8 mouse cellular contexts compared by ENCODE assay signal in the genomic region with DNA sequence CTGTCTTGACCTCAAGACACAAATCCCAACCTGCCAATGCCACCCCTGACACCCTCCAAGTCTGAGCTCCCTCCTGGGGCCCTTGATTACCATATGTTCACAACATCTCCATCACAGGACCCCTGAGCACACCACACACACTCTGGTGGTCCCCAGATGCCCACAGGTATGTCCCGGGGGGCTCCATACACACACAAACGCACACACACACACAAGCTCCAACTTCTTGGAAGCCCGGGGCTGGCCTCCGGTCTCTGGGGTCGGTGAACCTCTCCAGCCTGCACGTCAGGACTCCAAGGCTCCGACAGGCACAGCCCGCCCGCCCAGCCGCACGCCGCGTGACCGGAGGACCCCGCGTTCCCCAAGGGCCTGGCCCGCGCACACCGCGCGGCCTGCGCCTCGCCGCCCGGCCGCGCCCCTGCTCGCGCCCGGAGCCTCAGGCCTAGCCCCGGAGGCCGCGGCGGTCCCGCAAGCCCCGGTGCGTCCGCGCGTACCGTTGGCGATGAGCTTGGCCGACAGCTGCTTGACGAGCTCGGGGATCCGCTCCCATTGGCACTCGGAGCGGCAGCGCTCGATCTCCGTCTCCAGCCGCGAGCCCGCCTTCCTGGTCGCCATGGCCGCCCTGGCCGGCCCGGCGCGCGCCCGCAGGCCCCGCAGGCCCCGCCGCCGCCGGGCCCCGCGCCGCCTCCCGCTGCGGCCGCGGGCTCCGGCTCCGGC. TPM values are rescaled to one million over a fixed set of nuclear protein-coding genes. Genes with fewer than 3 reads are reported as not detected.
DNase-seq lines count a peak whose midpoint lies in the region; ATAC-seq and TF ChIP-seq lines count a peak whose summit lies in the region.

No protein-coding gene starts in this region.

- H3K4me2 ChIP-seq in forebrain, postnatal 0 days (ENCODE audit: low read depth), result peak overlapping the region; percentile 94
- H3K4me2 ChIP-seq in hindbrain, embryonic 11.5 days (replicated peaks; ENCODE audit: low read depth, low read length), result peak overlapping the region; percentile 83

- peak overlapping the region; percentile 88 for H3K27ac ChIP-seq in forebrain, postnatal 0 days (ENCODE audit: low read depth, low read length)
- H3K27ac ChIP-seq in hindbrain, embryonic 11.5 days (ENCODE audit: low read depth, low read length), result peak overlapping the region; percentile 43

- H3K9ac ChIP-seq in forebrain, postnatal 0 days, result peak overlapping the region; percentile 98
- H3K9ac ChIP-seq in hindbrain, embryonic 11.5 days (ENCODE audit: low read depth, low read length), result peak overlapping the region; percentile 69

- no peak for TF ChIP-seq CTCF in forebrain, postnatal 0 days (IDR thresholded peaks at IDR 0.05; ENCODE audit: low read depth)

- WGBS in forebrain, postnatal 0 days, result under 1% methylated on average over 74 of the region's 76 CpGs
- under 1% methylated on average over 37 of the region's 76 CpGs for WGBS in hindbrain, embryonic 11.5 days

- no peaks in the 10 kb centered on the region for H3K27me3 ChIP-seq in forebrain, postnatal 0 days (ENCODE audit: insufficient read depth, low read length)
- H3K27me3 ChIP-seq in hindbrain, embryonic 11.5 days (ENCODE audit: control insufficient read depth, insufficient read depth, low read length), result no peaks in the 10 kb centered on the region

- peak; percentile 82 for ATAC-seq in forebrain, postnatal 0 days
- ATAC-seq in hindbrain, embryonic 11.5 days (ENCODE audit: low FRiP score), result peak; percentile 75
- ATAC-seq in megakaryocyte progenitor cell, adult 5-6 weeks (replicated peaks; ENCODE audit: poor library complexity), result peak; percentile 44

- no peaks in the 10 kb centered on the region for H3K9me3 ChIP-seq in forebrain, postnatal 0 days (ENCODE audit: low read length)
- no peaks in the 10 kb centered on the region for H3K9me3 ChIP-seq in hindbrain, embryonic 11.5 days (ENCODE audit: control insufficient read depth, low read length)

- DNase-seq in MN1 (ENCODE audit: low spot score), result peak; percentile 39
- DNase-seq in cerebellum, adult 11 months, result peak; percentile 68
- DNase-seq in forebrain, postnatal 0 days, result peak; percentile 59
- peak; percentile 66 for DNase-seq in hindbrain, embryonic 11.5 days (ENCODE audit: low spot score)
- peak; percentile 47 to 59 for DNase-seq in layer of hippocampus, postnatal 36 days
- DNase-seq in right cerebral cortex, postnatal 14 days, result peak; percentile 57
- peak; percentile 69 for DNase-seq in yolk sac, embryonic 10.5 days (ENCODE audit: low spot score)

- 0 out of 2 replicates have a peak, but pooled peaks cover 3% of the 10 kb centered on the region for H3K36me3 ChIP-seq in forebrain, postnatal 0 days (ENCODE audit: insufficient read depth)
- H3K36me3 ChIP-seq in hindbrain, embryonic 11.5 days (ENCODE audit: control insufficient read depth, insufficient read depth, low read length), result no peaks in the 10 kb centered on the region

- H3K4me1 ChIP-seq in forebrain, postnatal 0 days (ENCODE audit: insufficient read depth), result peaks cover 13% of the 10 kb centered on the region
- H3K4me1 ChIP-seq in hindbrain, embryonic 11.5 days (replicated peaks; ENCODE audit: control insufficient read depth, insufficient read depth, low read length), result peaks cover 3% of the 10 kb centered on the region; the same call in 1 of the 2 replicates

- peak overlapping the region; percentile 90 for H3K4me3 ChIP-seq in forebrain, postnatal 0 days (ENCODE audit: low read depth, low read length)
- H3K4me3 ChIP-seq in hindbrain, embryonic 11.5 days (ENCODE audit: low read depth, low read length), result peak overlapping the region; percentile 49

RNA-seq across cellular contexts. Expression of a gene that starts 0.4 kb away (rescaled TPM):
- total RNA-seq in forebrain, postnatal 0 days (2014; rRNA removed), result 39.6 and 42.2 TPM in 2 replicates
- 7.5 and 10.8 TPM in 2 replicates for polyA plus RNA-seq in forebrain, postnatal 0 days (2015; fragmentation: Nextera tagmentation; extraction: Ambion mirVana)
- polyA plus RNA-seq in hindbrain, embryonic 11.5 days (2014; fragmentation: Nextera tagmentation; extraction: Ambion mirVana), result 7.1 and 8.2 TPM in 2 replicates
- 100 to 1,000 TPM; 160 to 183 TPM for total RNA-seq in layer of hippocampus, postnatal 36 days (2021)
- 24.3 and 28.8 TPM in 2 replicates for total RNA-seq in megakaryocyte progenitor cell, adult 5-6 weeks (2015)
- total RNA-seq in megakaryocyte progenitor cell, adult 5-6 weeks (2017), result 13.3 and 16.5 TPM in 2 replicates

Comparison
In these comparisons a context has a peak if more than half of its experiments do, and no peak if none do; other contexts are left out.
1. Peak in every context shown above with its lines: DNase-seq, ATAC-seq, H3K4me3 ChIP-seq and H3K27ac ChIP-seq.